Mouse (Mus musculus) lung, postnatal 0 days (tissue): ENCODE measurements around the gene Tlr3. TPM values are rescaled to one million over a fixed set of nuclear protein-coding genes. Genes with fewer than 3 reads are reported as not detected.

Source experiments
- ATAC-seq: fragments of 200-750 bp; cut with Nextera tagmentation; 2 replicates; pipeline ENCODE4 v1.8.0; 2017; ENCODE audit warnings: moderate library complexity
- DNase-seq: peaks from one replicate; pipeline ENCODE4 v3.0.0-alpha.2; 2016; ENCODE audit warnings: low spot score
- H3K27ac ChIP-seq: fragments of 300-500 bp; sonication (generic); 2 replicates; pipeline ENCODE4 v1.5.1; 2014; ENCODE audit warnings: antibody characterized with exemption, mild to moderate bottlenecking, low read length, mixed read lengths
- H3K27me3 ChIP-seq: fragments of 300-500 bp; sonication (generic); replicated peaks from 2 replicates; pipeline ENCODE4 v1.6.1; 2014; ENCODE audit warnings: low read length, mixed read lengths; ENCODE audit not compliant: insufficient read depth
- H3K36me3 ChIP-seq: fragments of 300-500 bp; sonication (generic); 2 replicates; pipeline ENCODE4 v1.6.1; 2014; ENCODE audit warnings: low read length, mixed read lengths; ENCODE audit not compliant: insufficient read depth
- H3K4me1 ChIP-seq: fragments of 300-500 bp; sonication (generic); 2 replicates; pipeline ENCODE4 v1.6.1; 2014; ENCODE audit warnings: antibody characterized with exemption, low read depth, low read length, mixed read lengths; ENCODE audit not compliant: insufficient read depth
- H3K4me2 ChIP-seq: fragments of 300-500 bp; sonication (generic); replicated peaks from 2 replicates; pipeline ENCODE4 v1.6.1; 2014; ENCODE audit warnings: low read depth, mild to moderate bottlenecking, low read length, moderate library complexity, mixed read lengths
- H3K4me3 ChIP-seq: fragments of 300-500 bp; sonication (generic); 2 replicates; pipeline ENCODE4 v1.5.1; 2014; ENCODE audit warnings: low read depth, low read length
- H3K9ac ChIP-seq: fragments of 300-500 bp; sonication (generic); replicated peaks from 2 replicates; pipeline ENCODE4 v1.6.1; 2014; ENCODE audit warnings: low read depth, mild to moderate bottlenecking
- H3K9me3 ChIP-seq: fragments of 300-500 bp; sonication (generic); 2 replicates; pipeline ENCODE4 v1.6.1; 2016; ENCODE audit warnings: low read length, mixed read lengths
- CTCF ChIP-seq: IDR thresholded peaks from 2 replicates; pipeline ENCODE4 v1.5.1; 2016; ENCODE audit warnings: antibody characterized with exemption, mild to moderate bottlenecking
- EP300 ChIP-seq: IDR thresholded peaks from 2 replicates; pipeline ENCODE4 v1.6.1; 2016; ENCODE audit warnings: antibody characterized with exemption, mild to moderate bottlenecking, control low read depth
- WGBS: fragments of 180-500 bp; shearing (Covaris S2); extraction: QIAGEN DNeasy Blood & Tissue Kit; methylation state at CpG from one replicate; pipeline ENCODE4 v1.1.7; 2014; 5-methylcytosine and 5-hydroxymethylcytosine counted together
- polyA plus RNA-seq: library from polyadenylated mRNA; unstranded; fragments of >200 nt; fragmentation: Nextera tagmentation; extraction: Ambion mirVana; gene quantifications from 2 replicates; pipeline ENCODE4 v1.2.1, GENCODE M21; 2015

The Tlr3 gene
- 6.3 and 7.3 TPM in 2 replicates for polyA plus RNA-seq

- H3K27me3 ChIP-seq = no peaks in the 10 kb centered on the region
- no peaks in the 10 kb centered on the region for H3K36me3 ChIP-seq
- 39% methylated on average over 2 of the region's 2 CpGs for WGBS
- peak within 1 kb of the TSS; percentile 51 for H3K4me3 ChIP-seq
- H3K4me2 ChIP-seq = peak within 1 kb of the TSS; percentile 59
- peak; percentile 52 for DNase-seq
- TF ChIP-seq CTCF (no peak), EP300 (0 out of 2 replicates have a peak, but pooled peaks have one; percentile 32)
- no peaks in the 10 kb centered on the region for H3K4me1 ChIP-seq
- ATAC-seq = peak; percentile 22; the same call in 1 of the 2 replicates
- no peaks in the 10 kb centered on the region for H3K9me3 ChIP-seq
- H3K9ac ChIP-seq = peak within 1 kb of the TSS; percentile 52
- peak within 1 kb of the TSS; percentile 82 for H3K27ac ChIP-seq
These were observed at the start of gene Tlr3 for GRCm38 (mm10) chr8:45410882-45411281. Gene Tlr3 (minus strand): TSS chr8:45411080.

- H3K4me3 ChIP-seq = no peak overlapping the region
- H3K9ac ChIP-seq = no peak overlapping the region
- TF ChIP-seq CTCF (peak; percentile 16; the same call in 1 of the 2 replicates), EP300 (no peak)
- H3K27me3 ChIP-seq = no peaks in the 10 kb centered on the region
- H3K9me3 ChIP-seq = no peaks in the 10 kb centered on the region
- ATAC-seq (no peak), DNase-seq (no peak)
- H3K36me3 ChIP-seq = no peaks in the 10 kb centered on the region
- H3K4me1 ChIP-seq = no peaks in the 10 kb centered on the region
- no peak overlapping the region for H3K27ac ChIP-seq
- no peak overlapping the region for H3K4me2 ChIP-seq
These were observed 47.0 kb upstream of the Tlr3 start for GRCm38 (mm10) chr8:45457874-45458273.

- WGBS = 62% methylated on average over 6 of the region's 6 CpGs
- H3K4me2 ChIP-seq = no peak overlapping the region
- no peaks in the 10 kb centered on the region for H3K4me1 ChIP-seq
- H3K9ac ChIP-seq = no peak overlapping the region
- DNase-seq = peak; percentile 87
- H3K27me3 ChIP-seq = no peaks in the 10 kb centered on the region
- no peak overlapping the region for H3K27ac ChIP-seq
- ATAC-seq = peak; percentile 48
- H3K4me3 ChIP-seq = no peak overlapping the region
- no peaks in the 10 kb centered on the region for H3K36me3 ChIP-seq
- TF ChIP-seq CTCF (peak; percentile 94), EP300 (peak; percentile 20; the same call in 1 of the 2 replicates)
- H3K9me3 ChIP-seq = no peaks in the 10 kb centered on the region
These were observed 43.5 kb upstream of the Tlr3 start for GRCm38 (mm10) chr8:45454426-45454825.

- H3K4me2 ChIP-seq = no peak overlapping the region
- no peaks in the 10 kb centered on the region for H3K4me1 ChIP-seq
- H3K27me3 ChIP-seq = no peaks in the 10 kb centered on the region
- H3K9ac ChIP-seq = no peak overlapping the region
- 61% methylated on average over 3 of the region's 3 CpGs for WGBS
- no peak overlapping the region for H3K4me3 ChIP-seq
- no peaks in the 10 kb centered on the region for H3K9me3 ChIP-seq
- no peak for TF ChIP-seq EP300
- TF ChIP-seq CTCF = no peak
- DNase-seq (no peak), ATAC-seq (no peak)
- no peaks in the 10 kb centered on the region for H3K36me3 ChIP-seq
- no peak overlapping the region for H3K27ac ChIP-seq
These were observed 41.2 kb upstream of the Tlr3 start for GRCm38 (mm10) chr8:45452115-45452514.

- ATAC-seq (no peak), DNase-seq (no peak)
- no peak for TF ChIP-seq EP300
- TF ChIP-seq CTCF = no peak
- WGBS = 73% methylated on average over 3 of the region's 3 CpGs
- Histone ChIP-seq H3K4me3 (no peak overlapping the region), H3K9me3 (no peaks in the 10 kb centered on the region), H3K27ac (no peak overlapping the region), H3K4me1 (no peaks in the 10 kb centered on the region), H3K9ac (no peak overlapping the region), H3K4me2 (no peak overlapping the region), H3K36me3 (no peaks in the 10 kb centered on the region), H3K27me3 (no peaks in the 10 kb centered on the region)
These were observed 38.0 kb upstream of the Tlr3 start for GRCm38 (mm10) chr8:45448842-45449241.

GRCm38 (mm10) chr8:45448257-45448656, 37.4 kb upstream of the Tlr3 start:
- no peak overlapping the region for H3K4me3 ChIP-seq
- H3K9ac ChIP-seq = no peak overlapping the region
- TF ChIP-seq EP300 (no peak), CTCF (no peak)
- H3K36me3 ChIP-seq = no peaks in the 10 kb centered on the region
- H3K9me3 ChIP-seq = no peaks in the 10 kb centered on the region
- DNase-seq = no peak
- WGBS = 77% methylated on average over 1 of the region's 1 CpGs
- H3K27ac ChIP-seq = no peak overlapping the region
- ATAC-seq = no peak
- H3K4me2 ChIP-seq = no peak overlapping the region
- no peaks in the 10 kb centered on the region for H3K27me3 ChIP-seq
- no peaks in the 10 kb centered on the region for H3K4me1 ChIP-seq

- Histone ChIP-seq H3K36me3 (no peaks in the 10 kb centered on the region), H3K4me1 (no peaks in the 10 kb centered on the region), H3K27me3 (no peaks in the 10 kb centered on the region), H3K9me3 (no peaks in the 10 kb centered on the region), H3K4me2 (no peak overlapping the region), H3K4me3 (no peak overlapping the region), H3K9ac (no peak overlapping the region), H3K27ac (no peak overlapping the region)
- TF ChIP-seq CTCF = peak; percentile 82
- peak; percentile 43; the same call in 1 of the 2 replicates for TF ChIP-seq EP300
- DNase-seq (peak; percentile 83), ATAC-seq (peak; percentile 81)
- WGBS = 2% methylated on average over 5 of the region's 5 CpGs
These were observed 28.1 kb upstream of the Tlr3 start for GRCm38 (mm10) chr8:45438899-45439535.
